Mouse (Mus musculus): ENCODE results near the gene Gm49361.

The Gm49361 gene

DNA sequence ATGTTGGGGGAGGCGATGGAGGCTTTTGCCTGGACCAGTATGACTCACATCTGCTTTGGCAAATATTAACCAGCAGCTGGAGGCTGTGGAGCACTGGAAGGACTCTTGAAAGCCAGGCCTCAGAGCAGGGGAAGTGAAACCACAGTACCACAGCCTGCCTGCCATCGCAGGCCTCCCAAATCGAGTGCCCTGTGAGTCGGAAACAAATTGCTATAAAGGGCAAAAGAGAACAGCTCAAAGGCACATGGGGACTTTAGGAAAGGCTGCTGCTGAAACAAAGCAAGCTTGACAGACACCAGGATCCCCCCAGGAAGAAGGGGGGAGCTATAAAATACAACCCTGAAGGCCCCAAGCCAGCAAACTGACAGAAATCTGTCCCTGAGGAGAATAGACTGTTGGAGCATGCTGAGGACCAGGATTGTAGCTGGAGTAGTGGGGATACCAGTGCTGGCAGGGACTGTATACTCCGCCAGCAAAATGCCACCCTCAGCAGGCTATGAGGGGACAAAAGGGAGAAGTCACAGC is 15.9 kb downstream of the Gm49361 start:
- DNase-seq (ENCODE audit: low spot score in 2 of 2): no peak

DNA sequence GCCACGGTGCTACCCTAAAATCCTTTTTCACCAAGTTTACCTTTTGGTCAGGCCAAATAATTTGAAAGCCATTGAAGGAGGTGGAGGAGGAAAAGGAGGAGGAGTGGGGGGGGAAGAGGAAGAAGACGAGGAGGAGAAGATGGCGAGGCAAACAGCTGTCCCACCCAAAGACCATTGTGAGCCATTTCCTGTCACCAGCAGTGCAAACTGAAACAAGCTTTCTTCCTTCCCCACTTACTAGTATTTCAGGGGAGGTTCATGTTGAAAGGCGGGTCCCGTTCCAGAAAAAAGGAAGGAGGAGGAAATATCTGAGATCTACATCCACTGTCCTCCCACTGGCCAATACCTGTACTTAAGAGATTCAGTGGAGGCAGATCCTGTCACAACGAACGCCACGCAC is 16.5 kb downstream of the Gm49361 start:
- DNase-seq (ENCODE audit: low spot score in 2 of 2): no peak

DNA sequence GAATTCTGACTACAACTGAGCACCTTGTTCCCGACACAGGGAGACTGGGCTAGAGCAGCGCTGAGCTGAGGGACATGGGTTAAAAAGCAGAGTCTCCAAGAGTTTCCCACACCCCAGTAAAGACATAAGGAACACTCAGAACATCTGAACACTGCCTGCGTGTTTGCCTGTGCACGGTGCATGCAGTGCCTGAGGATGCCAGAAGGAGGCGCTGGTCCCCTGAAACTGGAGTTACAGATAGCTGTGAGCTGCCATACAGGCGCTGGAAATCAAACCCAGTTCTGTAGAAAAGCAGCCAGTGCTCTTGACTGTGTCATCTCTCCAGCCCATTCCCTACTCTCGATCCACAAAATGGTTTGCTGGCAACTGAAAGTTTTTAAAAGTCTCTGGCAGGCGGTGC is 19.7 kb downstream of the Gm49361 start:
- DNase-seq (ENCODE audit: low spot score in 2 of 2): no peak

DNA sequence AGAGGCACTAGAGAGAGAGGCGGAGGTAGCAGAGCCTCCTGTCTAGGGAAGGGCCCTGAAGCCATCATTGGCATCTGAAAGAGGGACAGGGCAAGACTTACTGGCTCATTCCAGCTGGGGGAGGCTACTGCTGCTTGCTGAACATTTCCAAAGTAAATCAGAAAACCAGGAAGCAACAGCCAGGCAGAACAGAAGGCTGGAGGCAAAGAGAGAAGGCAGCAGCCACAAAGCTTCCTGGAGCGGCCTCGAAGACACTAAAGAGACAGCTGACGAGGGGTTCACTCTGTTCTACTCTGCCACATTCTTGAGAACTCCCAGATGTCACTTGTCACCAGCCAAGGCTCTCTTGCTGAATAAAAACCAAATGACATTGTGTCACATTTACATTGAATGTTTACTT is 21.4 kb downstream of the Gm49361 start:
- no peak for DNase-seq (ENCODE audit: low spot score in 2 of 2)

DNA sequence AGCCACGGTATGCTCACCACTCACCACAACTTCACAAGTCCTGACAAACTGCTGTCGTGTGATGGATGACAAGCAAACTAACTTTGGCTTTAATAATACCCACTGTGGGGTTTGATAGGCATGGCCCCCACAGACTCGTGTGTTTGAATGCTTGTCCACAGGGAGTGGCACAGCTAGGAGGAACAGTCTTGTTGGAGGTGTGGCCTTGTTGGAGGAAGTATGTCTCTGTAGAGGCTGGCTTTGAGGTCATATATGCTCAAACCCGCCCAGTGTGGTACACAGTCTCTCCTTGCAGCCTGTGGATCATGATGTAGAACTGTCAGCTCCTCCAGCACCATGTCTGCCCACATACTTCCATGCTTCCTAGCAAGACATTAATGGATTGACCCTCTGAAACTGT is 27.7 kb downstream of the Gm49361 start:
- DNase-seq (ENCODE audit: low spot score in 2 of 2): no peak

DNA sequence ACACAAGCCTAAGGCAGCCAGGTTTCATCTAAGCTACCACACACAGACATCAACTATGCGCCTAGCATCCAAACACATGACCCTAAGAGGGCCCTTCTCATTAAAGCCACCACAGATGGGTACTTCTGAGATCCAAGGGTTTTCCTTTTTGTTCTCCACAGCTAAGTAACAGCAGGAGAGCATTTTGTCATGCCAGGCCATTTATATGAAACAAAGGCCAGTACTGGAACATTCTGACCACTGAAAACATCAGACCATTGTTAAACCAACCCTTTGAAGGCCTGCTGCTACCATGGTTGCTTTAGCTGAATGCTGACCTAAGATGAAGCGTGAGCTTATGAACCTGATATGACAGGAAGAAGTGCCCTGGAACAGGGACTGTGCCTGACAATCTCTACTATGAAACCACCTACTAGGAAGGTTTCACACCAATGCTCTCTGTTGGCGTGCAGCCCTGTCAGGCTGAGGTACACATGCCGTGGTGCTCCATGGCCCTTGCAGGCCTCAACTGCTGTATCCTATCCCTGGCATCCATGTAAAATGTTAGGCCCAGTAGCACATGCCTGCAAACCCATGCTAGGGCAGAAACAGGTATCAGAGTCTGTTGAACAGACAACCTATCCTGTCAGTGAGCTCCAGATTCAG is 29.2 kb downstream of the Gm49361 start:
- DNase-seq (ENCODE audit: low spot score in 2 of 2): no peak

DNA sequence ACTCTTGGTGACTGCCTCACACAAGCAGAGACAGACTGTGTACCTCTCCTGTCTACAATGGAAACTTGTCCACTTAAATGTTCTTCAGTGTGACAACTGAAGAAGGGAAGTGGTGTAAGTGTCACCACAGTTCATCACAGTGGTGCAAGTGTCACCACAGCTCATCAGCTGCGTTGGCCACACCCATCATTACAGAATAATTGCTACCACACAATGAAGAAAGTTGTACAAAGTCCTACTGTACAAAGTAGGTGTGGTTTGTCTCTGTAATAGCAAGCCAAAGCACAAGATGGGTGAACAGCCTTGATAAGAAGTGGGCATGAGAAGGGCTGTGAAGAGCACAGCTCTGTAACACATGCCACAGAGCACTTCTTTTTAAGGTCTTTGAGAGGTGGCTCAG is 33.0 kb downstream of the Gm49361 start:
- DNase-seq (ENCODE audit: low spot score in 2 of 2): no peak

DNA sequence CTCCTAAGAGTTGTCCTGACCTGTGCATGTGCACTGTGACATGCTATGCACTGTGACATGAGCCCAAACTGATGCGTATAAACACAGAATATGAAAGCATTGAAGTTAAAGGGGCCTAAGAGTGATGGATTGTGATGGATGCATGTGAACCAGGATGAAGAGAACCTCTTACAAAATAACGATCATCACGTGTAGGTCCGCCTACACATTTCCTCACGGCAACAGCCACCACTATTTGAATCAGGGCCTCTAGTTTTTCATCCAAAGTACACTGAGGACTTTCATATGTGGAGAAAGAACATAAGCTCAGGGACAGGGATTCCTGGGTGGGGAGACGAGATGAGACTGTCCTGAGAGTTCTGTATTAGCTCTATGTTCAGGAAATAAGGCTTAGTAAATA is 34.8 kb downstream of the Gm49361 start:
- DNase-seq (ENCODE audit: low spot score in 2 of 2): no peak

DNA sequence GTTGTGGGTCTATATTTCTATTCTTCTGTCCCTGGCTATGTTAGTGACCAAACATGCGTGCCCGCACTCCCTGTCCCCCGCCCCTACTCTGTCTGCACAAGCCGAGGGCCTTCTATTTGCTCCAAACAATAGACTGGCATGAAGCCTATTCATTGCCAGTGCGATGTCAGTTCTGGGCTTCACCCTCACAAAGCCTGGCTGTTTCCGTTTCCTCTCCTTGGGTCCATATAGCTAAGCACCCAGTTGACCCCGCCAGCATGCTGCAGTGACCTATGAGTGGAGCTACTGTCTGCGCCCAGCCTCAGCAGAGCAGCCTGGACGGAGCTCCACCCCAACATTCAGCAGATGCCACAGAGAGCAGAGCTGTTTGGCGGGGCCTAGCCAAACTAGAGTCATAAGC is 36.7 kb downstream of the Gm49361 start:
- DNase-seq (ENCODE audit: low spot score in 2 of 2): no peak

DNA sequence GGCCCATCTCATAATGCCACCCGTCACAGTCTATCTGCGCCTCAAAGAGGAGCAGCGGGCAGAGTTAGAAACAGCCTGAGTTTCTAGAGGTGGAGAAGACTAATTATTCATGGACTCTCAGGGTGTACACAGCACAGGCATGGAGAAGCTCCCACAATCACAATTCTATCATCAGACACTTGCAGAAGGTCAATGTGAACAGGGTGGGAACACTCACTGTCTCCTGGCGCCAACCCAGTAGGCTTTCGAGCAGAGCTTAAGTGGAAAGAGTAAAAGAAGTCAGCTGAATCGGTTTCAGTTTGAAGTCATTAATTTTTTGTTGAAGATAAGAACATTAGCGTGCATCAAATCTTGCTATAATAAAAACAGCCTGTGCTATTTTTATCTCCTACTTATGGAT is 37.3 kb downstream of the Gm49361 start:
- DNase-seq (ENCODE audit: low spot score in 2 of 2): no peak

DNA sequence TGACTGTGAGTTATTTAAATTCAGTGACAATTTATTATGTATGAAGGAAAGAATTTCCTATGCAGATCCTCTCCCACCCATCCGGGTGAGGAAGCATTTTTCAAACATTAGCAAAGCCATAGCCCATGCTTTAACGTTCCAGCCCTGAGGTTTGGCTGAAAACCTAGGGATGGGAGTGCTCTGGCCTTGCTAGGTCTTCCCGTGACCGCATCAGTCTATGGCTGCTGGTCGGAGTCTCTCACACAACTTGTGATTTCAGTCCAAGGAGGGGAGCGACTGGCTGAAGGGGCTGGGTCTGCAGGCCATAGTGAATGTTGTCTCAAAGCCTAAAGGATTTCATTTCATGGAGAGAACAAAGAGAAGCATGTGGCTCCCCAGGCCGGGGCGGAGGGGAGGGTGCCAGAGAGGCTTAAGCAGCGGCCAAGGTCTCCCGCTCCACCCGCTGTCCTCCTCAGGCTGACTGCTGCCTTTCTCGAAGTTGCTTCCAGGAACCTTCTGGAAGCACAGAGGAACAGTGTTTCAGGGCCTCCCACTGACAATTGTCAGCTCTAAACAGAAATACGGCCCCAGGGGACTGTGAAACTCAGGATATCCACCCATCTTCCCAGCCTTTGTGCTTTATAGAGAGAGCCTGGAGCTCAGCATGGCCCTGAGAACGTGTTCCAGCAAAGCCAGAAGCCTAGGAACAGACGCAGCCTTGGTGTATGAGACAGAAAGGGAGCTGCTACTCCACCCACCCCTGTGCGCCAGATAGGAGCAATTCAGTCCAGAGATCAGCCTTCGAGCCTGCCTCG is 38.6 kb downstream of the Gm49361 start:
- no peak for DNase-seq (ENCODE audit: low spot score in 2 of 2)

DNA sequence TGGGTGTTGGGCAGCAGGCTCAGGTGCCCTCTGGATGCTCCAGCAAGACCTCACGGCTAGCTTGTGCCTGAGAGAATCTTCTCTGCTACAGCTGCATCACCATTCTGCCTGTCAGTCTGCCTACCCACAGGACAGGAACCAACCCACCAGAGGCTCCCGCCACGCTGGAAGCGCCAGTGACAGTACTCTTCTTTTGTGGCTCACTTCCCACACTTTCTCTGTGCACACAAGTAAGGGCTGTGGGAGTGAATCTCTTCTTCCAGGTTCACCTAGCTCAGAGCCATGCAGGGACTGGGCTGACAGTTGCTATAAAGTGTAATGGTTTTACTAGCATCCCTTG is 39.2 kb downstream of the Gm49361 start:
- DNase-seq (ENCODE audit: low spot score in 2 of 2): peak in 1 of 2 experiments; percentile 31

DNA sequence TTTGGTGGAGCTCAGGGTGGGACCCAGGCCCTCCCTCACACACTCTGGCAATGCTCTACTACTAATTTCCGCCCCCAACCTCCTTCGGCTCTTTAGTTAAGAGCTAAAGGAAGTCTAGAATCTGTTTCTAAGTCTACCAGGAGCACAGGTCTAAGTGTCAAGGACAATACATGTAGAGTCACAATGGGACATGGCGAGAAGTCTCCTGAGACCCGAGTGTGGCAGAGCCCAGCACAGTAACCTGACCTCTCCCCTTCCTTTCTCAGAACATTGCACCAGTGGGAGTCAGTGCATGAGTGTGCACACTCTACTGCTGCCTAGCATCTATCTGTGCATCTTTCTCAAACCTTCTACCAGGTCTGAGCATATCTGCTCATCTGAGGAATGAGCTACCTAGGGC is 40.1 kb downstream of the Gm49361 start:
- no peak for DNase-seq (ENCODE audit: low spot score in 2 of 2)

DNA sequence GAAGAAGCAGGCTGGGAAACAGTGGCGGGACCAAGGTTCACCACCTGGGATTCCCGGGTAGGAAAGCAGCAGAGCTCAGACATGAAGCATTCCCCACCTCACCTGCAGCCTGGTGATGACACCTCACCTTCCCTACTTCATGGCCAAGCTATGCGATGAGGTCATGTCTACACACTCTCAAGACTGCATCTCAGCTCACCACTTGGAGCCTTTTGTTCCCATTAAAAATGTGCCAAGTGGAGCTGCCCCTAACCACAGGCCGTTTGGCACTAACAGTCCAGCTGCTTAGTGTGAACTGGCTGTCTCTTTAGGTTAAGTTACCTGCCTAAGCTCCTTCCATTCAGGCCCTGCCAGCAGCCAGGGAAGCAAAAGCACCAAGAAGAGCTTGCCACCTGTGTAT is 40.8 kb downstream of the Gm49361 start:
- no peak for DNase-seq (ENCODE audit: low spot score in 2 of 2)

DNA sequence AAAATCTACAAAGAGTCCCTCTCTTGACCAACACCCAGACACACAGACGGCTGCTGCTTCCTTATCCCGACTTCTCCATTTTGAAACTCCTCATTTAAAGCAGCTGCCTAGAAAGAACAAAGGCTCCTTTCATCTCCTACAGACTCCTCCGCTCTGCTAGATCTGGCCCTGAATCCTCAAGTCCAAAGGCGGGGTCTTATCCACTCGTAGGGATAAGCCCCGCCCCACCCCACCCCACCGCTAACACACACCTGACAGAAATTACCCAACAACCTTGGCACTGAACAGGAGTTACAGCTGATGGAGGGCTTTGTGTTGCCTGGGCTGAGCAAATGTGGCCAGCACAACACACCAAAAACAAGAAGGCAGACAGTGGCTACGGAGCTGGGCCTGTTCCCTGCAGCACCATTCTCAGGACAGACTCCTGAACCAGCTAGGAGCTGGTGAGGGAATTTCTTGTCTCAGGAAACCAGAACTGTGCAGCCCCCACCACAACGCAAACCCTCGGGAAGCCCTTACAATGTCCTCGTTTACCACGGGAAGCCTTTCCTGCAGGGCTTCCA is 43.9 kb downstream of the Gm49361 start:
- DNase-seq (ENCODE audit: low spot score in 2 of 2): no peak

DNA sequence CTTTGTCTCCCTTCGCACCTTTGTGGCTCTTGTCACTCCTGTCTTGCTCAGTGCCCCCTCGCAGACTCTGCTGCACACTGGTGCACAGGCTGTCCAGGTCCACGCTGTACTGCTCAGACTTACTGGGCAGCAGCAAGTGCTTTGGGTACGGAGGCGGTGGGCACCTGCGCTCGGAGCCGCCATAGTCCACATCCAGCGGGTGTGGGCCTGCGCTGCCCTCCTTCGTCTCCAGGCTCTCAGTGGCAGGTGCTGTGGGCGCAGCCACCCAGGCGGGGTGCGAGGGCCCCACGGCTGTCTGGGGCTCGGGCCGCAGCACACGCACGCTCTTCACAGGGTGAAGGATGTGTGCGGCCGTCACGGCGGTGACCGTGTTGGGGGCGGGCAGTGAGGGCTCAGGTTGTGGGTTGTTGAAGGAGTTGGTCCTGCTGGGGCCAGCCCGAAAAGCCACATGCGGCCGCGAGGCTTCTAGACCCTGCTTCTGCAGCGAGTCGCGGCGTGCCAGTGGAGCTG is 46.4 kb downstream of the Gm49361 start:
- DNase-seq (ENCODE audit: low spot score in 2 of 2): no peak

DNA sequence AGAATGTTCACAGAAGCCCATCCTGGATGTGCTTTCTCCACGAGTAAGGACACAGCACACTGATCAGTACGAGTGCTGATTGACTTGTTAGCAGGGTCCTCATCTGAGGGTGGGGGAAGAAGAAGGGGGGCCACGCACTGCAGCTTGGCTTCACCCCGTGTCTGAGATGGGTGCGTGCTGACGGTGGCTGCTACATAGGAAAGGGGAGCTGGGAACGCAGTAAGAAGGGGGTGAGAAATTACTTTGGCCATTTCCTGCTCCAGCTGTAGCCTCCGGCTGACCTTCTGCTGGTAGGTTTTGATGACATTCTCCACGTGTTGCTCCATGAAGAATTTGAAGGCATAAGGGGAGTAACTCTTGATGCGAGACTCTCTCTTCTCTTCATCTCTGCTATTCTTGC is 46.9 kb downstream of the Gm49361 start:
- no peak for DNase-seq (ENCODE audit: low spot score in 2 of 2)

DNA sequence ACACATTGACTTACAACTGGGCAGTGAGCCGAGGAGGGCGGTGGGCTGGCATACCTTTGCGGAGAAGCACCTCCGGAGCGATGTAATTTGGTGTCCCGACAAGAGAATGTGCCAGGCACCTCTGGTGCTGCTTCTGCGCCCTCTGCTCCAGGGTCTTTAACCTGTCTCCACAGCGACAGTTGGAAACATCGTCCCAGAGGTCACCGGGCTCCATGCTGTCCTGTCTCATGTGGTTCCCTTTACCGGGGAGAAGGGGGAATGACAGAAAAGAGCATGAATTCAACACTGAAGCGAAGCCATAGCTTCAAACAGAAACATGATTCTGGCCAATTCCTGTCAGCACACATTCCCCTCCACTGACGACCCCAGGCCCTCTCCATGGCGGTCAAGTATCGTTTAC is 49.8 kb downstream of the Gm49361 start:
- no peak for DNase-seq (ENCODE audit: low spot score in 2 of 2)

DNA sequence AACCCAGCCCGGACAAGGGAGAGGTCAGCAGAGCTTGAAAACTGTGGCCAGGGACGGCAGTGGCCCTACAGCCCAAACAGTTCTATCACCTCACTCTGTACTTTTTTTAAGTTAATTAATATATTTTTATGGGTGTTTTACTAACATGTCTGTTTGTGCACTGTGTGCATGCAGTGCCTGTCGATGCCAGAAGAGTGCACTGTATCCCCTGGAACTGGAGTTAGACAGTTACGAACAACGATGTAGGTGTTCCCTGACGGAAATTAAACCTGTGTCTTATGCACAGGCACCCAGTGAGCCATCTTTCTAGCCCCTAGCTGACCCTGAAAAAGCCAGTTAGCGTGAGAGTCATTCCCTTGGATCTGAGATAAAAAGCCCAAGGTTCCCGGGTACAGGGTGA is 50.4 kb downstream of the Gm49361 start:
- DNase-seq (ENCODE audit: low spot score in 2 of 2): no peak

DNA sequence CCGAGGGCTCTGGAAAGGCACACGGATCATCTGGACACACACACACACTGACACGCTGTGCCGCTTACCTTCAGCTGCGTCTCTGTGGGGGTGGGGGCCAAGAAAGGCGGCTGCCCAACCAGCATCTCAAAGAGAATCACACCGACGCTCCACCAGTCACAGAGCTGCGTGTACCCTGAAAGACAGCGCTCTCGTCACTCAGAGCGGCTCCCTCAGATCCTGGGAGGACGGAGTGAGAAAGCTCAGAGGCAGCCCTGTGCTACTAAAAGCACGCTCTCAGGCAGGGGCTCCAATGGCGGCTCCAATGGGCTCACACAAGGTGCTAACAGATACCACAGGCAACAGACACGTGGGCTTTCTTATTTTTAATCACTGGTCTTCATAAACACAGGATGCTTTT is 51.7 kb downstream of the Gm49361 start:
- no peak for DNase-seq (ENCODE audit: low spot score in 2 of 2)

DNA sequence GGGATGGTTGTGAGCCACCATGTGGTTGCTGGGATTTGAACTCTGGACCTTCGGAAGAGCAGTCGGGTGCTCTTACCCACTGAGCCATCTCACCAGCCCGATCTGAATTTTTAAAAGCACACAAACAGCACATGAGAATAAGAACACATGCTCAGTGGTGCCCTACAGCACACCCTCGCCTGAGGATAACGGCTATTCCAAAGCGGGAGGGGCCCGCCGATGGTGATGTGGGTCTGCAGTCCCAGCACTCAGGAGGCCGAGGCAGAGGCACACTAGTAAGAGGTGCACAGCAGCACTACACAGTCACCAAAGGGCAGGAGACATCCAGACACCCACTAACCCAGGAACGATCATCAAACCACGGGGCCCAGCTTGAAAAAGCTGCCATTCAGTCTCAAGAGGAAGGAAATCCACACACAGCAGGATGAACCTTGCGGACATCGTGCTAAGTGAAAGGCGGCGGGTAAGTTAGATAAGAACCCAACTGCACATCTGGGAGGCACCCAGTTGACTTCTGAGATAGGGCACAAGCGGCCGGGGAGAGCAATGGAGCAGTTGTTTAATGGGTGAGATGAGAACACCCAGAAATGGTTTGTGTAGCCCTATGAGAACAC is 53.3 kb downstream of the Gm49361 start:
- DNase-seq (ENCODE audit: low spot score in 2 of 2): no peak

DNA sequence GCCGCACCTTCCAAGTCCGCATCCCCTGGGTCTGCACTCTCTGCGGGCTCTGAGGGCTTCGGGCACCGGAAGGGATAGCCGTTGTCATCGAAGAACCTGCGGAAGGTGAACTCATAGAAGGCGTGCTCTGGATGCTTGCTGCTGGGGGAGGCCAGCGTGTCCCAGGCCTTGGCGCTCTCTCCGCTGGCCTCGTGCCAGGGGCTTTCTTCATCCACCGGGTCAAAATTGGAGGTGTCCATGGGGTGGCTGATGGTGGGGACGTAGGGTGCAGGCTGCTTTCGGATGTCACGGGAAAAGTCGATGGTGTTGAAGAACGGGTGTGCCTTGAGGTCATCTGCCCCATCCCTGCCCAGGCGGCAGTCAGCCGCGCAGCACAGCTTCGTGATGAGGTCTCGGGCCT is 54.6 kb downstream of the Gm49361 start:
- no peak for DNase-seq (ENCODE audit: low spot score in 2 of 2)

DNA sequence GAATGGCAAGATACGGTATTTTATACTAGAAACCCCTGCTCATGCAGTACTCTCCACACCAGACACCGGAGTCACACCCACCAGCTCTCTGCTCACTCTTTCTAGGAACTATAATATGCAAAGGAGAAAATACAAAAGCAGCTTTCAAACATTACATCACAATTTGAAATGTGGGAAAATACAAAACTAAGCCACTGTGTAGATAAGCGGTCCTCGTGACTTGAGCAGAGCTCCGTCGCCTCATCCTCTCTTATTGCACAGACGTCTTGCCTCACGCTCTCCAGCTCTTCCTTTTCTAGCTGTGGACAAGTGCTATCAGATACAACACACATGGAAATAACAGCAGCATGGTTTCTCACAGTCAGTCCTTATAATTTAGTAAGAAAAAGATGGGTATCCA is 55.2 kb downstream of the Gm49361 start:
- DNase-seq (ENCODE audit: low spot score in 2 of 2): no peak
